Mouse (Mus musculus): ENCODE measurements around the gene Fryl.

Gene Fryl

DNA sequence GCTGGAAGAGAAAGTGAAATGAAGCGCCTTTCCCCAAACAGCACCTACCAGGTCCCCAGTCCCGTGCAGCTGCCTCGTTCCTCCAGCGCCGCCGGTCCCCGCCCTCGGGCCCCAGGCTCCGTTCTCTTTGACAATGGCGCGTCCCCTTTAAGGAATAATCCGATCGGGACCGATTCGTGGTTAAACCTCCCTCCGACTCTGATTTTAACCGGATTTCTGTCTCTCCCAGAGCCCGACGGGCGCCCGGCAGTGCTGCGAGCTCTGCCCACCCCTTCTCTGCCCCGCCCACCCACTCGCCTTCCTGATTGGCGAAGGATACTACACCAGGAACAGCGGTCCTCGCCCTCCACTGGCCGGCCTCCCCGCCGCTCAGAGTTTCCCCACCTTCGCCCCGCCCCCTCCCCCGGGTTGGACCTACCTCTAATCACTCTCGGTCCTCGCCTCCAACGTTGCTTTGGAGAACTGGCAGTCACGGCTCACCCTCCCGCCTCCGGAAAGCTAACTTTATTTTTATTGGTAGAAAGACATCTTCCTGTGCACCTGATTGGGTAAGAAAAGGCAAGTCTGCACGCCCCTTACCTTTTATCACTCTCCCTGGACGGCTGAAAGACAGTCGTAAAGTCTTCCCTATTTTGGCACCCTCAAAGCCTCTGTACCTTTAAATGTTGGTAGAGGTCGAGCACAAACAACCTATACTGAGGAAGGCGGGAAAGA lies at the start of gene Fryl:
TSS of gene Fryl (minus strand) at position 268 of the 714 bp plus-strand sequence.
- DNase-seq (ENCODE audit: low read depth): peak; percentile 99

DNA sequence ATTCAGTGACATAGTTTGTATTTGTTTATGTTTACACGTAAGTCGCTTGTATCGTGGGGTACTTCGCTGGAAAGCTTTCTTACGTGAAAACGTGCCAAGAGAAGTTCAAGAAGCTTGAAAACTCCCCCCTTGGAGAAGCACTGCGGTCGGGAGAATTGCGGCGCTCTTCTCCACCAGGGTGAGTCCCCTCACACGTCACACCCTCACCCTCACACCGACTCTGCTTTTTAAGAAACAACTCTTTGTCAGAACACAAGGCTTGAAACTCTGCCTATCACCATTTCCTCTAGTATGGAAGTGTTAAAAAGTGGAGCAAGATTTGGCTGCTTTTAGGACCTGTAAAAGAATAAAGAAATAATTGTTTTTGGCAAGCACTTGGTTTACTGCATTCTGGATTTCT lies 48.1 kb upstream of the Fryl start:
- DNase-seq (ENCODE audit: low read depth): no peak

DNA sequence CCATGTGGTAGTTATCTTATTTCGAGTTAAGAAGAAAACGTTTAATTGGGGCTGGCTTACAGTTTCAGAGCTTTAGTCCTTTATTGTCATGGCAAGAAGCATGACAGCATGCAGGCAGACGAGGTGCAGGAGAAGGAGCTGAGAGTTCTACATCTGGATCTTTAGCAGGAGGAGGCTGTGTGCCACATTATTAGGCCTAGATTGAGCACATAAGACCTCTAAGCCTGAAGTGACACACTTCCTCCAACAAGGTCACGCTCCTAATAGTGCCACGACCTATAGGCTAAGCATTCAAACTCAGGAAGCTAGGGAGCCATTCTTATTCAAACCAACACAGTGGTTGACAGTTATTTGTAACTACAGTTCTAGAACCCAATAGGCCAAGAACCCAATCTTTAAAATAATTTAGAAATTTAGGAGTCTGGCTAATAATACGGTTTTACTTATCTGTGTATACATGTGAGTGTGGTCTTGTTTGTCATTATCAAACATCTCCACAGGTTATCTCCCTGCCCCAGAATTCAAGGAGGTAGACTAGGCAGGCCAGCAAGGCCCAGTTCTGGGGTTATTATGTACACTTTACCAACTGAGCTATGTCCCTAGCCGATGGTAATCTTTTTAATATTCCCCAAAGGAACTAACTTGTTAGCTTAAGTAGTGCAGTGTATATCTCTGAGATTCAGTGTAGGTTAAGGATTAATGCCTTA lies 45.3 kb upstream of the Fryl start:
- DNase-seq (ENCODE audit: low read depth): no peak

DNA sequence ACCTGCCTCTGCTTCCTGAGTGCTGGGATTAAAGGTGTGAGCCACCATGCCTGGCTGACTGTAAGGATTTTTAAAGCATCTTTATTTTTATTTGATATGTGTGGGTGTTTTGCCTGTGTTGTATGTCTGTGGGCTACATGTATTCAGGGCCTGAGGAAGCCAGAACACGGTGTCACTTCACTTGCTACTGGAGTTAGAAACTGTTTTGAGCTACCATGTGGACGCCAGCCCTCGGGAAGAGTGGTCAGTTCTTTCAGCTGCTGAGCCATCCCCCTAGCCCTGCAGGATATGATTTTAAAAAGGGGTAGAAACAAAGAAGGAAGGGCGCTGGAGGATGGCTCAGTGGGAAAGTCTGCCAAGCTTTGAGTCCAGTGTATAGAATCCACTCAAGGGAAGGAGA lies 39.5 kb upstream of the Fryl start:
- DNase-seq (ENCODE audit: low read depth): no peak

DNA sequence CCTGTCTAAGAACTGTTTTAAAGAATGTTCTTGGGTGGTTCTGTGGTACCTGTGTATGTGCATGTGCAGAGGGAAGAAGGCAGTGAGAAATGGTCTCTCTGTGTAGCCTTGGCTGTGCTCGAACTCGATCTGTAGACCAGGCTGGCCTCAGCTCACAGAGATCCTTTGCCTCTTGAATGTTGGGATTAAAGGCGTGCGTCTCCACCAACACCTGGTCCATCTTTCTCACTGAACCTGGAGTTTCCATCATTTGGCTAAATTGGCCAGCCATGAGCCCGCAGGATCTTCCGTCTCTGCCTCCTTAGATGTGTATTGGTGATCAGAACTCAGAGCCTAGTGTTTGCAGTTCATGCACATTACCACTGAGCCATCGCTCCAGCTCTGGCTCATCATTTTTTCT lies 38.6 kb upstream of the Fryl start:
- no peak for DNase-seq (ENCODE audit: low read depth)

DNA sequence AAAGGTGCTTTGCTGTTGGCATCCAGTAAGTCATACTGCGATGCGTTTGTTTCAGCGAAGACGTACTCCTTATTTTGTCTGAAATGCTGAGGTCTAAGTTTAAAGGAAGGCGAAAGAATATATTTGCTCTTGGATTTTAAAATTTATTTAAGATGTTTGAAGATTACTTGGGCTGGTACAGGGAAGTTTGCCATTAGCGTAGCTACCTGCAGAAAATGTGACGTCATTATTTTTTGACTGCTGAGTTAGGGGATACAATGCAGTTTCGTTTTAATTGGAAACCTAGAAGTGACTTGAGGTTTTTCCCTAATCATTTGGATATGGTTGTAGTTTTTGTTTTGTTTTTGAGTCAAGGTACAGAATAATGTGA lies 37.0 kb upstream of the Fryl start:
- DNase-seq (ENCODE audit: low read depth): no peak

DNA sequence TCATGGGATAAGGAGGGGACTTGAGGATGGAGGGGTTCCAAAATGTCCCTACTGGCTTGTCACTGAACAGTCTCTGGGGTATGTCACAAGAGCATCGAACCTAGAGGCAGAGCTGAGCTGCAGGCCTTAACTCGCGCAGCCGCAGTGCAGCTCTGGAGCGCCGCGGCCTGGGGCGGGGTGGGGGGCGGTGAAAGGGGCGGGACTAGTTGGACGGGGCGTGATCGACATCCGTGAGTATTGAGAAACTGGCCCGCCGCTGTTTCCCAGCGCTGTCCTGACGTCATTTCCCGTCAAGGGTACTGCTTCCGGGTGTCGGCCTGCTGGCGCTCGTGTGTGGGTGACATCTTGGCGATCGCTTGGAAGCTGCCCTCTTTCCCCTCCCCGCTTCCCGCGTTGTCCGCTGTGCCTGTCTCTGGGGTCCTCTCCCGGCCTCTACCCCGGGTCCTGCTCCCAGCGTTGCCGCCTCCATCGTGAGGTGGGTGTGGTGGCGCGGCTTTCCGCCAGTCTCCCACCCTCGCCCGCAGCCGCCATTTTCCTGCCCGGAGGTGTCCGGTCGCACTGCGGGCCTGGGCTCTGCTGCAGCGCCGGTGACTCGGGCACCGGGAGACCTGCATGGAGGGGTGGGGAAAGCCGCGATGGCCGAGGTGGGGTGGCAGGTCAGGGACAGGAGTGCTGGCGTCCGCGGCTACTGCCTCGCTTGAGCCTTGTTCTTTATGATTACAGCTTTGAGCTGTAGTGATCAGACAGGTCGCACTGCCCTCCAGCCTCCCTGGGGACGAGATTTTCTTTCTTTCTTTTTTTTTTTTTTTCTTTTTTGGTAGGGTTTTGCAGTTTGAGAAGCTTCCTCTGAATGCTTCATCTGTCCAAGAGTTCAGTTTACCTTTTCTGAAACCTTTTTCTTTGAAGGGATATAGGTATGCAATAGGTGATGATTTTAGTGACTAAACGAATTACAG lies 36.4 kb upstream of the Fryl start, which contains the start of gene Ociad1:
TSS of gene Ociad1 (plus strand) at position 283 of the 956 bp plus-strand sequence.
- DNase-seq (ENCODE audit: low read depth): peak; percentile 98

DNA sequence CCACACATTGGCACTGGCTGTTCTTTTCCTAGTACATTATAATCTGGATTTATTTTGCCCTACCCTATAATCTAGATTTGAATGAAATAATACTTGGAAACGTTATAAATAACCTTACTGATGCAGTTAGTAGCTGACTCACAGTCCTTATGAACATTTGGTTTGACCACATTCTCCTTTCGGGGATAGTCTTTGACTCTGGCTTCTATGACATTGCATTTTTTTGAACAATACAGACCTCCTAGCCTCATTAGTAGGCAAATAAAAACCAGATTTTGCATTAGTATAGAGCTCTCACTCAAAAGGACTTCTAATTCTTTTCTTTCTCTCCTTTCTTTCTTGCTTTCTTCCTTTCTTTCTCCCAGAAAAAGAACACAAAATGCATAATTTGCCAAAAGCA lies 33.5 kb upstream of the Fryl start:
- DNase-seq (ENCODE audit: low read depth): peak; percentile 68

DNA sequence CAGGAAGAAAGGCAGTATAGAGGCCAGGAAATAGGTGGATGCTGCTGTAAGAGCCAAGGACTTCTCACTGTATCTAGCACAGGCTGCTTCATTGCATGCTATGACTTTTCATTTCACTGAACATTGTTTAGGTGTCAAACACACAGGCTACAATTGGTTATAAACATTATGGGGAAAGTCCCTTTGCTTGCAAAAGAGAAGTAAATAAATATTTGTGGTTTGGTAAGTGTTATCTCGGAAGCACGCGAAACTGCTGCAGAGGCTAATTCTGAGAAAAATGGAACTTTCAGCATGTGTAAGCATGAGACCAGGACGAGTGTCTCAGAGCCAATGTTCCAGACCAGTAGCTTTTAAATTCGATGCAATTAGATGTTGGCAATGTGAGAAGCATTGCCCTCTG lies 30.2 kb upstream of the Fryl start:
- peak; percentile 37 for DNase-seq (ENCODE audit: low read depth)

DNA sequence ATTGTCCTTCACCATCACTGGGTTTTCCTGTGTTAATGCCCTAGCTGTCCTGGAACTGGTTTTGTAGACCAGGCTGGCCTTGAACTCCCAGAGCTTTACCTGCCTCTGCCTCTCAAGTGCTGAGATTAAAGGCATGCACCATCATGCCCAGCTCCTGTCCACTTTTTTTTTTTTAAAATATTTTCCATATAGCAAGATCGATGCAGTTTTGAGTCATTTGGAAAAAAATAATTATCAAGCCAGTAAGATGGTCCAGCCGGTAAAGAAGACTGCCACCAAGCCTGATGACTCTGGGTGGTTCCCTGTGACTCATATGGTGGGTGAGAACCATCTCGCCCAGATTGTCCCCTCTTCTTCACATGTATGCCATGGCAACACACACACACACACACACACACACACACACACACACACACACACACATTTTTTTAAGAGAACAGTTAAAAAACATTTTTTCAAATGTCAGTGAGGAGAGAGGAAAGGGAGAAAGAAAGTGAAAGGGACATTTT lies 29.1 kb upstream of the Fryl start:
- no peak for DNase-seq (ENCODE audit: low read depth)

DNA sequence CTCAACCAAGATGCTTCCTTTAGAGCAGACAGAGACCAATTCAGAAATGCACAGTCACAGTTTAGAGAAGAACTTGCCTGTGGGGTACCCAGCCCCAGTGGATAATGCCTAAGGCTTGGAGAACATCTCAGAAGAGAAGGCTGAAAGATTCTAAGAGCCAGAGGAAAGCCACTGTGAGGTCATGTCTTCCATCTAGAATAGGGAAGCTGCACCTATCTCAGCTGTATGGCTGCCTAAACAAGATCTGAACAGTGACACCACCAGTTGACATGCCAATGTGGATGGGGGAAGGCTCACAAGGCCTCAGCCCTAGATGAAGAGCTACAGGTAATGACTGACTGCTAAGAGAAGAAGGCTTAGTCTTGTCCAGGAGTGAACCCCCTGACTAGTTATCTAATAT lies 27.6 kb upstream of the Fryl start:
- no peak for DNase-seq (ENCODE audit: low read depth)

DNA sequence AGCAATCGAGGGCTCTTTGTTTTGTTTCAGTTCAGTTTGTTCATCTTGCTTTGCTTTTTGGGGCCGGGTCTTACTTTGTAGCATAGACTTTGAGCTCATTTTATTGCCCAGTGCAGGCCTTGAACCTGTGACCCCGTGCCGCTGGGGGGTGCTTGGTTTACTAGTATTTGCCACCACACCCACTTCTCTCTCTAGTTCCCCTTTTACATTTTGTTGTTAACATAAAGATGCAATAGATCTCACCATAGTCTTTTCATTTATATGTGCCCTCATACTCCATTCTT lies 24.1 kb upstream of the Fryl start:
- no peak for DNase-seq (ENCODE audit: low read depth)

DNA sequence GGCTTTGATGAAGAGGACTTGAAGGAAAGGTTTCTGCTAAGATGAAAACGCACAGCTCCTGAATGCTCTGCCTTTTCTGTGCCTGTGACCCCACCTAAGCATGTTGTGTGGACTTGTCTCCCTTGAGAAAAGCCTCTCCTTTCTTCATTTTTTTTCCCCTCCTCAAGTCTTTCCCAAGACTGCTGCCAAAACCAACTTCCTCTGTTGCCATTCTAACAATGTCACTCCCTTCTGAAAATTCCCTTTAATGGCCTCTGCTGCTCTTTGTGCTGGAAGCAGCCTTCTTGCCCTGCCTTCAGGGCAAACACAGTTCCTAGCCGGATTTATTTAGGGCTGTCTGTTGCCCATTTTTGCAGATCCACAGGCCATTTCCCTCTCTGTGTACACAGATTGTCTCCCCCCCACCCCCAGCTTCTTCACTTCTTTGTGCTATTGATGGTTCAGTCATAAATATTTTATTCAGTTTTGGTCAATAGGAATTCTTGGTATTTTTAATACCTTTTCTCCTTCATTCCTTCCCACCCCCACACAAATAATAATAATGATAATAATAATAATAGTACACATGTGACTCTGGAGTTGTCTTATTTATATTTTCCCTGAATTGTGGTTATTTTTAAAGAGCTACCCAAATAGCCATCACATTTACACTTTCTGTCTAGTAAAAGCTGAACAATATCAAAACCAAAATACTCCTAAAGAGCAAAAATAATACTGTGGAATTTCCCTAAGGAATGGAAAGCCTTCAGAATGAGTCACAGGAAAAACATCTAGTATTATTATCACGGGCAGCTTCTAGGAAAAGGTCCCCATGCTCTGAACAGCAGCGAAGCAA lies 23.5 kb upstream of the Fryl start:
- DNase-seq (ENCODE audit: low read depth): peak; percentile 61

DNA sequence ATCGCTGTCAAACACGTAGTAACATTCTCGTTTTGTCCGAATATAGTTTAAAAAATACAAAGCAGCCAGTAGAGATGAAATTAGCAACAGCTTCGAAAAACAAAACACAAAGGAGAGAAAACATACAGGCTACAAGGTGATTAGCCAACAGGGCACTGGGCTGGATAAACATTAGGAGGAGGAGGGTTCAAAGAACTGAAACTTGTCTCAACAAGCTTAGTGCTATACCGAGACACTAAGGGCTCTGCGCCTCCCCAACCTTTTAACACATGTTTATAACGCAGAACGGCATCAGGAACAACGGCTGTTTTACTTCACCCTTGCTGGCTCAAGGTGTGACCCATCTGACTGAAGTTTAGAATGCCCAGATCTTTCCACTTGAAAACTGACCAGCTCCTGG lies 22.8 kb upstream of the Fryl start:
- no peak for DNase-seq (ENCODE audit: low read depth)

DNA sequence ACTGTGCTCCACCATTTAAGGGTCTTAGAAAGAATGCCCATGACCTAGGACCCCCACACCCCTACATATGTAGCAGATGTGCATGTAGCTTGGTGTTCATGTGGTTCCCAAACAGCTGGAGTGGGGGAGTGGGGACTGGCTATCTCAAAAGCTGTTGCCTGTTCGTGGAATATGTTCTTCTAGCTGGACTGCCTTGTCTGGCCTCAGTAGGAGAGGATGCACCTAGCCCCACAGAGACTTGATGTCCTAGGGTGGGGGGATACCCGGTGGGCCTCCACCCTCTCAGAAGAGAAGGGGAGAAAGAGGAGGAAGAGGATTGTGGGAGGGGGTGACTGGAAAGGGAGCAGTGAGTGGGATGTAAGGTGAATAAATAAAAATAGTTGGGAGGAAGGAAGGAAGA lies 18.5 kb upstream of the Fryl start:
- DNase-seq (ENCODE audit: low read depth): no peak

DNA sequence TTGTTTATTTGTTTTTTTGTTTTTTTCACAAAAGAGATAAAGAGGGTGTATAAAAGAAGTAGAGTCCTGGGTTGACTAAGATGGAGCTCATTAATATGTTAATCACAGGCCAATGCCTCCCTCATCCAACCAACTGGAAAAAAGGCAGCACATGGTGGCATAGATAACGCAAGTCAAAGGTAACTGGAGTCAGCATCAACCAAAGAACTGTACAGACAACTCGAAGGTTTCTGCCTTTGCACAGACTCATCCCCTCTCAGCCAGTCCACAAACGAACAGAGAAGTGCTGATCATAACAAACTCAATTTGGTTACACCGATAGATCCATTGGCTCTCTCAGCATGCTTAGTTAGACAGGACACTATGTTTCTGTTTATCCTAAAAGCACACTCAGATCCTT lies 16.8 kb upstream of the Fryl start:
- no peak for DNase-seq (ENCODE audit: low read depth)

DNA sequence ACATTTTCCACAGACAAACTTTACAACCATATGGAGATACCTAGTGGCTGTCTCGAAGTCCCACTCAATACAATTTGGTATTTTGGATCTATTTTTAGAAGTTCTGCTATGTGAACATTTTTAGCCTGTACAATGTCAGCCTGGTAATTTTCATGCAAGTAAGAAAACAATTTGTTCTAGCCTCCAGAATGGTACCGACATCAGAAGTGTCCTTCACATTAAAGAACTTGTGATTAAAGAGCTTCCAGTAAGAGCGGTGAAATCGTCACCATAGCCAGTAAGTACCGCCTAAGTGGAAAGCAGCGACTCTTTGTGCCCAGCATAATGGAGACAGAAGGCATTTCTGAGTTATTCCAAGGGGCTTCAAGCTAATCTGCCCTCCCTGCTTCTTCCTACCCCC lies 14.2 kb upstream of the Fryl start:
- DNase-seq (ENCODE audit: low read depth): no peak

DNA sequence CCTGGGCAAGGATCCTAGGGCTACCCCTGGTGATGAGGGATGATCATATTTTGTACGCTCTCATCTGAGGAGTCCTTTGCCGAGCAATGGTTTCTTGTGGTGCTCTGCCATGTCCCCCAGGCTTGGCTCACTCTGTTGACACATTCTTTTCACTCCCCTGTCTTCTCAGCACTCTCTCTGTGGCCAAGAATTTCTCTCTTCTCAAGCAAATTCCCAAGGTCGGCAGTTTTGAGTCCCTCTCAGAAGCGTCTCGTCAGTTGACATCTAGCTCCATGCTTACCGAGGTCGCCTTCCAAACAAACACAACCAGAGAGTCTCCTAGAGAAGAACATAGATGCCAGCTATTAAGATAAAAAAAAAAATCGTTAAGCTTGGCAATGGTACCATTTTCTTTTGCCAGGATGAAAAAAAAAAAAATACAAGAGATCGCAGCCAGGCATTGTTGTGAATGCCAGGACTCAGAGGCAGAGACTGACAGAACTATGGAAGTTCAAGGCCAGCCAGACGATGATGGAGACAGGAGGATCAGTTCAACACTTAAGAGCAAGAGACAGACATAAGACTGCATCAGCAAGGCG lies 12.3 kb upstream of the Fryl start:
- DNase-seq (ENCODE audit: low read depth): no peak

DNA sequence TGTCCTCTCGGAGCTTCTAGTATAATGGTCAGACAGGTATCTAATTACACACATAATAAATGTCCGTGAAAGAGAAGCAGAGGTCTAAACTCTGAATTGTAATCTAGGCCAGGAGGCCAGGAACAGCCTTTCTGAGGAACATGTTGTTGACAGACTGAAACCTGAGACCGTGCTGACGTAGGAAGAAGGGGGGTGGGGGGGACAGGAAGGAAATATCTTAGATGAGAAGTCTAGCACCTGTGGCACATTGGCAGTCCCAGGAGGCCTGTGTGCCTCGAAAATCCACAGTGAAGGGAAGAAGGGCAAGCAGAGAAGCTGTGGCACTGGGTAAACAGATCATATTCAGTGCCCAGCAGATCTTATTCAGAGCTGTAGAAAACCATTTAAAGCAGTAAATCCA lies 9.0 kb upstream of the Fryl start:
- DNase-seq (ENCODE audit: low read depth): peak; percentile 34

DNA sequence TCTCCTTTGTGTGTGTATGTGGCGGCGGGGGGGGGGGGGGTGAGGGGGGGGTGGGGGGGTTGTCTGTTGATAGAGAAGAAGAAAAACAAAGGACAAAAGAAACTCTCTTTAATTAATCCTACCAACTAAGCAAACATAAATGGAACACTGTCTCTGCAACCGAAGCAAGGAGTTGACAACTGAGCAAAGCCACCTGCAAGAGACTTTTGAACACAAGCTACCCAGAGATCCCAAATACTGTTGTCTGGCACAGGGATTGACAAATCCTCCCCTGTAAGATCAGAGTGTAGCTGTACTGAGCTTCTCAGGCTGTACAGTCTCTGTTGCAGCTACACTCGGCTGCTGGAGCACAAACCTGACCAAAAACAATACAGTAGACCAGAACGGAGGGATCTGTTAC lies 7.7 kb upstream of the Fryl start:
- no peak for DNase-seq (ENCODE audit: low read depth)

DNA sequence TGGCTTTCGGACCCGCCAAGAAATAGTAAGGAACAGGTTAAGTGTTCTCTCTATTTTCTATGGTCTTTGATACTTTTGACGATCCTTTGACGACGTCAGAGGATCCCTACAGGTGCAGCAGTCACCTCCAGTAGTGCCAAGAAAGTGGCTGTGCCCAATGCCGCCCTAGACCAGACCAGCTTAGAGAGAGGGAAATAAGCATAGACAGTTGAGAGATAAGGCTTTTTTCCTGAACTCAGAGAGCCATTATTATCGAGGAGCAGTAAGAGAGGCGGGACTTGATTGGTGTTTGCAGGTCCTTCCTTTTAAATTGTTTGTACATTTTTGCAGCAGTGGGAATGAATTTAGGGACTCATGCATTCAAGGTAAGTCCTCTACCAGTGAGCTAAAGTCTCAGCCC lies 1.3 kb upstream of the Fryl start:
- DNase-seq (ENCODE audit: low read depth): no peak

DNA sequence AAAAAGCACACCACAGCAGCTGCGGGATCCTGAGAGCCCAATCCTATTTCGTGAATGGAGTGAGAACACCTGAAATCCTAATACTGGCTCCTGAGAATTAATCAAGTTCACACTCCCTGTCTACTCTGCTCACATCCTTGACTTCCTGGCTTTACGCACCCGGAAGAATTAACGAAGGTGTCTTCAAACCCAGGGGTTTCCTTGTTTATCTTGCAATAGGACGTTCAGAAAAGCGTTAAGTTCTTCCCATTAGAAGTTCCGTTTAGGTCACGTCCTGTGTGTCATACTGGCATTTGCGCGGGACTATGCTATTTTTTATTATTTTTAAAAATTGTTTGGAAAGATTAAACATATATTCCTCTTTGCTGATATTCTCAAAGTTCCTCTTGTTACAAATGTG lies 677 bp upstream of the Fryl start:
- DNase-seq (ENCODE audit: low read depth): no peak

Data from NIH3T3 (cell line).